Mouse (Mus musculus) activated CD4-positive, CD25-positive, alpha-beta regulatory T cell, adult 4 months (primary cell): Measurements from ENCODE around the gene Pxdn. TPM values are rescaled to one million over a fixed set of nuclear protein-coding genes. Genes with fewer than 3 reads are reported as not detected.

Experiments
- ATAC-seq: one replicate; pipeline ENCODE4 v1.8.0; 2017
- polyA plus RNA-seq, 2 experiments: library from polyadenylated mRNA; unstranded; fragments of 100-300 nt; shearing (Covaris generic); gene quantifications; one replicate each; pipeline ENCODE4 v1.2.1; 2017

Pxdn gene
- polyA plus RNA-seq, 2 experiments from 2014 or later = not detected

- ATAC-seq = no peak
Measured at GRCm38 (mm10) chr12:29954464-29954863, 17.1 kb downstream of the Pxdn start.

DNA sequence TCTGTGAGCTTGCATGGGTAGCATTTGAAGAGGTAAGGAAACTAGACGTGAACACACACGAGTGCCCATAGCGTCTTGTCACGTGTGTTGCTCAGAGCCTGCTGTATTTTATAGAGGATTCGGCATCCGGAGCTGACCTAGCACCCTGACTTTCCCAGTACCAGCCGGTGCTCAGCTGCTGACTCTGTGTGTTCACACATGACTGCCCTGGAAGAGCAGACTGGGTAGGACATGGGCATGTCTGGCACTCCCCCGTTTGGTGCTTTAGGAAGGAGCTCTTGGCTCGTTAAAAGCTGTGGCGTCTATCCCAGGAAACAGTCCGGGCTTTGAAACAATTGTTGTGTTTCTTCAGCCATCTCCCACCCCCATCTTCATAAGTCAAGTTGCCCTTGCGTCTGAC is 19.6 kb downstream of the Pxdn start:
- no peak for ATAC-seq

DNA sequence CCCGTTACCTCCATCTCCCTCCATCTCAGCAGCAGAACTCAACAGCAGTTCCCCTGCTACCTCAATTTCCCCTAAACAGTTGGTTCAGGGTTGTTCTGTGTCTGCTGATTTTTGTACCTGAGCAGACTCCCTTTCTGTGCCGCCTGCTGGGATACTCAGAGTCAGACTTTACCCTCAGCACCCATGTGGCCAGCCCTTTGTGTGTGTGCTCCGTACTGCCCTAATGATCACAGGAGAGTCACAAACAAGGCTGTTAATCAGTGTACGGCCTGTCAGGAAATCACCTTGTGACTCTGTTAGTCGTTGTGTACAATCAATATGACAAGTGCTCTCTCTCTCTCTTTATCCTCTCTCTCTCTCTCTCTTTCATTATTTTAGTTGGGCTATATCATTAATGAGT is 21.2 kb downstream of the Pxdn start:
- no peak for ATAC-seq

- ATAC-seq = no peak
Measured at GRCm38 (mm10) chr12:29961041-29961440, 23.6 kb downstream of the Pxdn start.

DNA sequence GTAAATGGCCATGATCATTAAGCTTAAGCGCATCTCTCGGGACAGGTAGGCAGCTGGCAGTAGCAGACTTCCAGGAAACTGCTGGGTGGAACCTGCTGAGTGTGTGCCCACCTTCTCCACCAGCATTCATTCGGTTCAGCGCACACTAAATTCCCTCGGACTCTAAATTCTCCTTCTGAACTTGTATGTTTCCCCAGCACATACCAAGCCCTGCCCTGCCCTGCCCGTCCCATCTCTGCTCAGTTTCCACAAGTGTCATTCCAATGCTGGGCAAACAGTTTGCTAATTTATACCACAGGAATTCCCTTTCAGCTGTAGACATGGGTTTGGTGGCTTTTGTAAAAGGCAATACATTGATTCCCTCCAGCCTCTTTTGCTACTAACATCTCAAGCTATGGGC is 27.6 kb downstream of the Pxdn start:
- ATAC-seq = no peak

- ATAC-seq = no peak
Measured at GRCm38 (mm10) chr12:29971795-29972464, 34.5 kb downstream of the Pxdn start.

DNA sequence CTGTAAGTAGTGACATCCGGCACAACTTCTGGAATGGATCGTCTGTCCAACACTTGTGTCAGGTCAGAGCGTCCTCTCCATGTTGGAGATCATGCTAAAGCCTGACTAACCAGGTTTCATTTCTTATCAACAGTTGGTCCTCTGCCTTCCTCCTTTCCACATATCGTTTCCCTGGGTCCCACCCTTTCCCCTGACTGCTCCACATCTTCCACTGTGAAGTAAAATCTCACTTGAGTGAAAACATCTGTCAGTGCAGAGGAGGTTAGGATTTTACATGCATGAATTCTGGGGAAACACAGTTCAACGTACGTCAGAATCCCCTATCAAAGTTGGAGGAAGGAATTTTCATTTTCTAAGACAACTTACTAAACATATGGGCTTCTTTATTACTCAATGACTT is 35.1 kb downstream of the Pxdn start:
- ATAC-seq = no peak

DNA sequence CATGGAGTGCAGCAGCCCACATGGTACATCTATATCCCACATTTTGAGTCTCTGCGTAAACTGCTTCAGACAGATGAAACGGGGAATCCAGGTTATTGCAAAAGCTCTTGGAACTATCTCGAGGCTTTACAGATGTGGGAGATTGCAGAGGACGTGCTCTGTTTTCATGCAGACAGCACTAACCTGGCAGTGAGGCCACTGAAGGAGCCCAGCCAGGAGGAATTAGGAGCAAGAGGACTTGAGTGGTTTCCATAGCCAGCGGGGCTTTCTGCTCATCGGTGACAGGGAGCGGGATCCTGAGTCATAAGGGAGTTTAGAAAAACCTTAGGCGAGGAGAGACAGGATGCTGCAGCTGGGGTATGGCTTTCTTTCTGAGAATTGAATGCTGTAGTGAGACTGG is 42.7 kb downstream of the Pxdn start:
- no peak for ATAC-seq

DNA sequence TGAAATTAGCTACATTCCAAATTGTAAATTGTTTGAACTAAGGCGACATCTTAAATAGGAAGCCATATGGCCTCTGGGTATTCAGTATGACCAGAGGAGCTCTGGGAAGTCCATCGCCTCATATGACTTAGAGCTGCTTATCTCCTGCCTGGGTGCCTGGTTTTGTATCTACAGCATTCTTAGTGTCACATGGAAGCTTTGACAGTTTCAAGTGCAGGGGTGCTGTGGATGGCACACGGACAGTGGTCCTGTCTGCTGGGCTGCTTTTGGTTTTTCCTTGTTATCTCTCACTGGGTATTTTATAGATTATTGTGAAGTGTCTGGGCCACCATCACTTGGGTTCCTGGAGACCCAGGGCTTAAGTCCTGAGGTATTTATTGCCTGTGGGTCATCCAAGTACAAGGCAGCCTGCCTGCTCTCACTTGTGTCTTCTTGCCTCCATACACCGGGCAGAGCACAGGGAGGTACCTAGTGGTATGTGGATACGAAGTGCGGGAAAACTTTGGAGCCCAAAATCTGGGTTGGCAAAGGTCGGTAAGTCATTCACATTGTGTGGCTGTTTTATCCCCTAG is 44.4 kb downstream of the Pxdn start:
- ATAC-seq = no peak

DNA sequence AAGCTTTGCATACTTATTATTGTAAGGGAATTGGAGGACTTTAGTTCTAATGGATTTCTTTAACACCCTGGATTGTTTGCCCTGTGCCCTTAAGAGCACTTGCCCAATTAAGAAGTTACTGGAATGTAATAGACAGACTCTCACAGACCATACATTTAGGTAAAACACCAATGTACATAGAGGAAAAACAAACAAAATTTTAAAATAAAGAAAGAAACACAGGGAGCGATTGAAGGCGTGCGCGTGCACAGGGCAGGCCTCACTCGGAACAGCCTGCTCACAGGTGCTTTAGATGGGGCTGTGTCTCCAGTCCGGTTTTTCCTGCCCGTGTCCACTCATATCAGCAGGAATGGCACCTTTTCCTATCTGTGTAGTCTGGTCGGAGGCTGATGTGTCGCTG is 45.8 kb downstream of the Pxdn start:
- no peak for ATAC-seq

- ATAC-seq = no peak
Measured at GRCm38 (mm10) chr12:29985126-29985525, 47.7 kb downstream of the Pxdn start.

DNA sequence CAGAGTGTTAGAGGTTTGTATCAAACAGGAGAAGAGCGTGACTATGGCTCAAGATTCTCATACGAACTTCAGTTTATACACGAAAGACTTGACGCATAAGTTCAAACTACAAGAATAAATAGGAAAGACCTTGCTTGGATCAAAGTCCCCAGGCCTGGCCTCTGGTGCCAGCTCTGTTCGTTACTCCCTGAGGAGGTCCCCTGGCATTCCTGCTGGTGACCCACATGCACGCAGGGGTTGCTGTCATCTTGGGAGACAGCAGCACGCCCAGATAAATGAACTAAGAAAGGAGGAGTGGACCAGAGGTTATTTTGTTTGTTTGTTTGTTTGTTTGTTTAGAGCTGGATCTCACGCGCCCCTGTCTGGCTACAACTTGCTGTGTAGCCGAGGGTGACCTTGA is 48.8 kb downstream of the Pxdn start:
- ATAC-seq = no peak

DNA sequence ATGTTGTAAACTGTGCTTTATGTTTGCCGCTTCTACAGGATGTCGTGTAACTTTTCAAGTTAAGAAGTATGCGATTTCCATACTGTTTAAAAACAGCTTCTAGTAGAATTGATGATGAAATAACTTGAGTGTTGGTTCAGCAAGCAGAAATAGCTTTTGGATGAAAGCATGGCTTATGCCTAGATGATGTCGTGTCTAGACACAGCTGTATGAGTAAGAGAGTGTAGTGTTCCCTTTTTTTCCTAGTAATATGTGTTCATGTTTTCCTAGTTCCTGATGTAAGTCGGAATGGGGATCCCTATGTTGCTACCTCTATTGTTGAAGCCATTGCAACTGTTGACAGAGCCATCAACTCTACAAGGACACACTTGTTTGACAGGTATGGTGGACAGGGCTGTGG is 61.5 kb downstream of the Pxdn start:
- no peak for ATAC-seq

GRCm38 (mm10) chr12:30001951-30002350 is 64.5 kb downstream of the Pxdn start:
- ATAC-seq = no peak

DNA sequence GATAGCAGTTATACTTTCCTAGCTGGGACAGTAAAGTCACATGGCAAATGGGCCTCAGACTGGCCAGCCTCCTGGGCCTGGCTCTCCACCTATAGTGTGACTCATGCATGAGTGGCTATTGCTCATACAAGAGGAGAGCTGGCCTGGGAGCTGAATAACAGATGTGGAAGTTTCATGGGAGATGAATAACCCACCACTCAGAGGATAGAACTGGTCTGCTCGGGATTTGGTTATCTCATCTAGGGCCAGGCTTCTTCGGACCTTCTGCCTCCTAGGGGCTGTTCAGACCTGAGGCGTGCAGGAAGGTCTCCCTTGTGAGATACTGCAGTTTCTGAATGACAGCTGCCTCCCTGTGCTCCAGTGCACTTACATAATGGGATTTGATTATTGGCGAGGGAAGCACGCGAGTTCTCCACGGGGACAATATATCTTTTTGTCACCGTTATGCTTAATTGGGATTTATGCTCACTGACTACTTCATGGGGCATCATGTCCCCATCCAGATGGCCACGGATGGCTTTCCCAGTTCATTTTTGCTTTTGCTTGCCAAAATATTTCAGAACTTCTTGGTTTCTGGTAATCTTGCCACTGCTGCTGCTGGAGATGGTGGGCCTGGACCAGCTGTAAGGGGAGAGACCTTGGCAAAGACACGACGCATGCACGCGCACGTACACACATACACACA is 66.4 kb downstream of the Pxdn start:
- ATAC-seq = no peak

- no peak for ATAC-seq
Measured at GRCm38 (mm10) chr12:30004365-30004723, 66.9 kb downstream of the Pxdn start.

DNA sequence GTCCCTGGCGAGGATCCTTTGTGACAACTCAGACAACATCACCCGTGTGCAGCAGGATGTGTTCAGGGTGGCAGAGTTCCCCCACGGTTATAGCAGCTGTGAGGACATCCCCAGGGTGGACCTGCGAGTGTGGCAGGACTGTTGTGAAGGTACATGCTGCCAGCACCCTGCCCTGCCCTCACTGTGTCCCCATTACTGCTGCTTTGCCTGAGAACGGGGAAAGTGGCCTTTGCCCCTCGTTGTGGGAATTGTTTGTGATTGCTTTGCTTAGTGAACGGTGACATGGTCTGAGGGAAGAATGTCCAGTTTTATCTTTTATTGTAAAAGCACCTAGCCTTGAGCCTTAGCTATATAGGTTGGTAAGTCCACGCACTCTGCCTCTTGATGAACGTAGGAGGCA is 69.2 kb downstream of the Pxdn start:
- ATAC-seq = no peak

GRCm38 (mm10) chr12:30008741-30009140 is 71.3 kb downstream of the Pxdn start:
- ATAC-seq = no peak

DNA sequence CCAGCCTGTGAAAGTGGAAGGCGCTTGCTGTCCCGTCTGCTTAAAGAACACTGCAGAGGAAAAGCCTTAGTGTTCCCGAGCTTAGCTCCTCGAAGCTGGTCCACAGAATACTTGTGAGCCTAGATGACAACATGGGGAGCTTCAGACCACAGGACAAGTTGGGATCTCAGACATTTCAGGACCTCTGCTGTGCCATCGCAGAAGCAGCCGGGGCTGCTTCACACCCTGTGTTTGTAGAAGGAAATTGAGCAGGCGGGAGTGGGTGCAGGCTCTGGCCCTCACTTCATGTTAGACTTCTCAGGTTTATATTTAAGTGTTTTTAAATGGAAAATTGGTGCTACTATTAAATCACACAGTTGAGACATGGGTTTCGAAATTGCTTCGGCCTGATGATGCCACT is 78.1 kb downstream of the Pxdn start:
- no peak for ATAC-seq

DNA sequence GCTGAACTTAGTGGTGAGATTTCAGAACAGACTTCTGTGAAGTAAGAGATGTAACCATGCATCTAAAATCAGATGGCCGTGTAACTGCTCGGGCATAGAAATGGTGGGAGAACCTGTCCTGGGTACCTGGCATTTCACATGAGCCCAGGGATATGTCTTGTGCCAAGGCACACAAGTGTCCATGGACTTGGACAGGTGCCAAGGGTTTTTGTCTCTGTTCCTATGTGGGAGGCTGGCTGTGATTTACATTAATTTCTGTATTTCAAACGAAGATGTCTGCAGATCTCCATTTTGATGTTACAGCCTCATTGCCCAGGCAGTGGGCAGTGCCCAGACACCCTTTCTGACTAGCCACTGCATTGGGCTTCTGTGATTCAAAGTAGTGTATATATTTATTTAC is 79.7 kb downstream of the Pxdn start:
- ATAC-seq = no peak

DNA sequence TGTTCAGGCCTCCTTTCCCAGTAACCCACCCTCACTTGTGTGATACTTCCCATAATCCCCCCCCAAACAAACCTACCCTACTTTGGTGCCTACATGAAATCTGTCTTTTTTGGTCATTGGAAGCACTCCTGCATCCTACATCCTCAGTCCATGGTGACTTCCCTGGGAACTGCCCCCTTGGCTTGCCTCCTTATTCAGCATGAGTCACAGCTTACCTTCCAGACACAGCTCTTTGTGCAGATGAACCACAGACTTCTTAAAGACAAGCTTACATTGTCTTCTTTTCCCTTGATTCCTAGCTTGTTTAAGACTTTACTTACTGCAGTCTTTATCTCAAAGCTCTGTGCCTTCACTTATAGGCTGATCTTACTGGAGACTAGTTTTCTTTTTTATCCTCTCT is 83.0 kb downstream of the Pxdn start:
- no peak for ATAC-seq

GRCm38 (mm10) chr12:30023491-30023890 is 86.1 kb downstream of the Pxdn start:
- no peak for ATAC-seq

DNA sequence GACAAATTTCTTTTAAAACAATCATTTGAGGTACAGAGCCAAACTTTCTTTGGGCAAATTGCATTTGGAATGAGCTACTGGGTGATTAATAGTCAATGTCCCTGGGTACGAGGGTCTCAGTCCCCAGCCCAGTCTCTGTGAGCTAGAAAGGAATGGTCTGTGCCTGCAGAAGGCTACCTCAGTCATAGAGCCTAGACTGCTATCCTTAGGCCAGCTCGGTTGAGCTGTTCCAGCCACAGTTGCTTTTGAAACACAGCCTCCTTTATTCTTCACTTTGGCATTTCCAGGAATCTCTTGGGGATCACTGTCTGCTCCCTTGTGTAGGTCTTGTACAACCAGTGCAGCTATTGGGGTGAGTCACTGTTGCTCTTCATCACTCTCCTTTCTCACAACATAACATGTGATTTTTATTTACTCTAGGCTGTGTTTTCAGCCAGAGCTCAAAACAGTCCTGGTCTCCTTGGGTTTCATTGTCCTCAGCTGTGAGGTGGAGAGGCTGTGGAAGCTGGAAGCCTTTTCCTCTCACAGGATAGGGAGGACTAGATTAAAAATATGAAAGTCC is 86.9 kb downstream of the Pxdn start:
- ATAC-seq = no peak

GRCm38 (mm10) chr12:30027721-30028340 is 90.4 kb downstream of the Pxdn start:
- no peak for ATAC-seq
